Mouse (Mus musculus) cerebellum, adult 11 months (tissue): ENCODE results near the gene Ankef1.

Experiments
- DNase-seq: peaks from one replicate; pipeline ENCODE4 v3.0.0; 2022

The Ankef1 gene

GRCm38 (mm10) chr2:136601206-136601605, 99.5 kb downstream of the Ankef1 start:
- no peak for DNase-seq
